Mouse (Mus musculus): ENCODE results near the gene Ptprd. TPM values are rescaled to one million over a fixed set of nuclear protein-coding genes. Genes with fewer than 3 reads are reported as not detected.

Gene Ptprd
- polyA plus RNA-seq, 1 experiment from 2014 or later: 145 TPM

DNA sequence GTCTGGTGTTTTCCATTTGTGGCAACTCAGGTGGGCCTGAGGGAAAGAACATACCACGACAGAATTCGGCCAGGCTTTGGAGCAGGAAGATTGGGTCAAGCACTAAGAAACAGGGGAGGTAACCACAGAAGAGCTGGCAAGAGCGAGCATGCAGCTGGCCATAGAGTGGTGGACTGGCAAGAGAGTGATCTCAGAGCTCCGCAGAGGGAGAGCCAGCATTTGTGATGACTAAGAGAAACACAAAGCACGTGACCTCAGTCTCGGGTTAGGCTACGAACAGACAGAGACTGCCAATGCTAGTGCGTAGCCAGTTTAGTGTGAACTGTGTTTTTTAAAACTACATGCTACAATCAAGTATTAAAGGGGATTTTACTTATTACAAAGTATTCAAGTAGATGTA lies 1042.9 kb downstream of the Ptprd start:
- Histone ChIP-seq H3K9me3 (ENCODE audit: control insufficient read depth, low read length) (no peaks in the 10 kb centered on the region), H3K27me3 (ENCODE audit: control insufficient read depth, insufficient read depth, low read length) (no peaks in the 10 kb centered on the region), H3K4me2 (ENCODE audit: low read depth, low read length) (no peak overlapping the region), H3K36me3 (ENCODE audit: control insufficient read depth, insufficient read depth, low read length) (no peaks in the 10 kb centered on the region), H3K27ac (ENCODE audit: low read depth, low read length) (no peak overlapping the region), H3K4me3 (ENCODE audit: low read depth, low read length) (no peak overlapping the region), H3K9ac (replicated peaks; ENCODE audit: low read depth, low read length) (no peak overlapping the region), H3K4me1 (ENCODE audit: control insufficient read depth, insufficient read depth, low read length) (no peaks in the 10 kb centered on the region)
- WGBS: 89% methylated on average over 8 of the region's 8 CpGs
- ATAC-seq (ENCODE audit: low read depth): no peak

DNA sequence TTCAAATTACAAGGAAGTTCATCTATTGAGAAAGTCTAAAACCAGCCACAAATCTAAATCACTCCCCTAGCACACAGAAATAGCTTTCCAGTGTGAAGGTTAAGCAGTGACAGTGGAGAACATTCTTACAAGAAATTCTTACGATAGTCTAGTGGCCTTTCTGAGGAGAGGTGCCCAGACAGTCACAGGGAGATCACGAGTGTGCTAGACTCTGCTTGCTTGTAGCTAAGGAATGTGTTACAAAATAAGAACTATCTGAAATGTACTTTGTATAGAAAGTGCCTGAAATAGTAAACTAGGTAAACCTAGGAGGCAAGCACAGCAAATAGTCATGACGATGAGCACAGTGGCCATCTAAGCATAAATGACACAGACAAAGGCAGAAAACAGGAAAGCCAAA lies 1054.2 kb downstream of the Ptprd start:
- Histone ChIP-seq H3K9ac (replicated peaks; ENCODE audit: low read depth, low read length) (no peak overlapping the region), H3K4me1 (ENCODE audit: control insufficient read depth, insufficient read depth, low read length) (no peaks in the 10 kb centered on the region), H3K36me3 (ENCODE audit: control insufficient read depth, insufficient read depth, low read length) (no peaks in the 10 kb centered on the region), H3K9me3 (ENCODE audit: control insufficient read depth, low read length) (no peaks in the 10 kb centered on the region), H3K27me3 (ENCODE audit: control insufficient read depth, insufficient read depth, low read length) (no peaks in the 10 kb centered on the region), H3K4me2 (ENCODE audit: low read depth, low read length) (no peak overlapping the region), H3K27ac (ENCODE audit: low read depth, low read length) (no peak overlapping the region), H3K4me3 (ENCODE audit: low read depth, low read length) (no peak overlapping the region)
- 91% methylated on average over 3 of the region's 3 CpGs for WGBS
- ATAC-seq (ENCODE audit: low read depth): no peak

DNA sequence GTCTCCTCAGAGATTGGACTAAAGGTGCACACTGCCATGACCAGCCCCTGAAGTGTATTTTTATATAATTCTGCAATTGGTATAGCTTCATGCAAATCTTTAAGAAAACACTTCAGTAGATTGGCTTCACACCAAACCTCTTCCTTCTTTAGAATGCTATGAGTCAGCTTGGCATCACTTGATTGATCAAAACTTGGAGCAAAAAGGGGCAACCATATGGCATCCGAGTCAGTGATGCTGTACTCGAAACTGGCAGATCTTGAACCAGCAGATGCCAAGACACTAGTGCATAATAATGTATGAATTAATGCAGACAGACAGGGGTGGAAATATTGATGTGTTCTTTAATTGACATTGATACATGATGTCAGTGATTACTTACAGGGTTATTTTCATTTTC lies 1056.2 kb downstream of the Ptprd start:
- no peak overlapping the region for H3K27ac ChIP-seq (ENCODE audit: low read depth, low read length)
- WGBS: 84% methylated on average over 2 of the region's 2 CpGs
- H3K4me3 ChIP-seq (ENCODE audit: low read depth, low read length): no peak overlapping the region
- H3K36me3 ChIP-seq (ENCODE audit: control insufficient read depth, insufficient read depth, low read length): no peaks in the 10 kb centered on the region
- no peak overlapping the region for H3K9ac ChIP-seq (replicated peaks; ENCODE audit: low read depth, low read length)
- H3K9me3 ChIP-seq (ENCODE audit: control insufficient read depth, low read length): no peaks in the 10 kb centered on the region
- H3K4me2 ChIP-seq (ENCODE audit: low read depth, low read length): no peak overlapping the region
- H3K27me3 ChIP-seq (ENCODE audit: control insufficient read depth, insufficient read depth, low read length): no peaks in the 10 kb centered on the region
- H3K4me1 ChIP-seq (ENCODE audit: control insufficient read depth, insufficient read depth, low read length): no peaks in the 10 kb centered on the region
- ATAC-seq (ENCODE audit: low read depth): no peak

DNA sequence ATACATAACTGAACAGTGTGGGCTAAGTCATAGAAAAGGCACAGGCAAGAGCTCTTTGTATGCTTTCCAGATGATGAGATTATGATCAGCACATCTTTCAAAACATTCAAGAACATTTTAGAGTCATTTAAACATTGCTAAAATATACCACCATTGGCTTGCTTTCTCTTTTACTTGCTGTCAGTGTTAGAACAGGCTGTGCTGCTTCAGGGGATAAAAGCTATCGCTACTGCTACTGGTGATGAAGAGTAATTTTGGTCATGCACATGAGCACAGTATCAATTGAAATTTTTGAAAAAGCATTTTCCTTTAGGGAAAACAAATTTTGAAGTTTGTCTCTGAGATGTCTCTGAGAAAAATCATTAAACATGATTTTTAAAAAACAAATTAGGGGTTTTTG lies 1056.7 kb downstream of the Ptprd start:
- Histone ChIP-seq H3K9ac (replicated peaks; ENCODE audit: low read depth, low read length) (no peak overlapping the region), H3K4me2 (ENCODE audit: low read depth, low read length) (no peak overlapping the region), H3K27ac (ENCODE audit: low read depth, low read length) (no peak overlapping the region), H3K9me3 (ENCODE audit: control insufficient read depth, low read length) (no peaks in the 10 kb centered on the region), H3K27me3 (ENCODE audit: control insufficient read depth, insufficient read depth, low read length) (no peaks in the 10 kb centered on the region), H3K36me3 (ENCODE audit: control insufficient read depth, insufficient read depth, low read length) (no peaks in the 10 kb centered on the region), H3K4me1 (ENCODE audit: control insufficient read depth, insufficient read depth, low read length) (no peaks in the 10 kb centered on the region), H3K4me3 (ENCODE audit: low read depth, low read length) (no peak overlapping the region)
- WGBS: 89% methylated on average over 1 of the region's 1 CpGs
- ATAC-seq (ENCODE audit: low read depth): no peak

DNA sequence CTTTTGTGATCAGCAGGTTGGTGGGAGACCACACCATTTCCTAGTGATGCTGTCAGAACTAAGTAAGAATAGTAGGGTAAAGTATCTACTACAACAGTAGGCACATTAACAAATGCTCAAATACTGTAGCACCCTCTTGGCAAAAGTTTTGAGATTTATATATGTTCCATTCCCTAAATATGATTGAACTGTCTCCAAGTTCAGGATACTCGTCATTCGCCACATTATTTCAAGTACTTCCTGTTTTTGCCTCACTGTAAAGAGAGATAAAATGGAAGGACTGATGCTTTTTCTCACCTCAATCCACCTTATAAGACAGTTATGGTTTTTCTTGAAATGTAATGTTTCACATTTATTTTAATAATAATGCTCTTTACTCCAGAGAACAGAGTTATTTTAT lies 1086.9 kb downstream of the Ptprd start:
- Histone ChIP-seq H3K36me3 (ENCODE audit: control insufficient read depth, insufficient read depth, low read length) (no peaks in the 10 kb centered on the region), H3K4me2 (ENCODE audit: low read depth, low read length) (no peak overlapping the region), H3K27ac (ENCODE audit: low read depth, low read length) (no peak overlapping the region), H3K9me3 (ENCODE audit: control insufficient read depth, low read length) (no peaks in the 10 kb centered on the region), H3K9ac (replicated peaks; ENCODE audit: low read depth, low read length) (no peak overlapping the region), H3K27me3 (ENCODE audit: control insufficient read depth, insufficient read depth, low read length) (no peaks in the 10 kb centered on the region), H3K4me1 (ENCODE audit: control insufficient read depth, insufficient read depth, low read length) (no peaks in the 10 kb centered on the region), H3K4me3 (ENCODE audit: low read depth, low read length) (no peak overlapping the region)
- ATAC-seq (ENCODE audit: low read depth): no peak
- WGBS: 95% methylated on average over 2 of the region's 2 CpGs

DNA sequence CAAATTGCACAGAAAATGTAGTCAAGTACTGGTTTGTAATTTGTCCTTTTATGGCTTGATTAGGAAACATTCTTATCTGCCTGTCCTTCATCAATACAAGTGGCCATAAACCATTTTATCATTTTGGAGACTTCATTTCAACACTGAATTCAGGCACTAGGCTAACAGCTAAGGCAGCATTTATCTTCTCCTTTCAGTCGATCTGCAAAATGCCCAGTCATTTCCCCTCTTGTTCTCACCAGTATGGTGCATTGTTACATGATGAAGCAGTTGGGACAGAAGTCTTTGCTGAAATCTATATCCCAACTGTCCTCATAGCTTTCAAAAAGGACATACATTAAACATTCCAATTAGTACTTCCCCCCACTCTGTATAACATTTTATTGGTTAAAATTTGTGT lies 1100.9 kb downstream of the Ptprd start:
- WGBS: 67% methylated on average over 1 of the region's 1 CpGs

DNA sequence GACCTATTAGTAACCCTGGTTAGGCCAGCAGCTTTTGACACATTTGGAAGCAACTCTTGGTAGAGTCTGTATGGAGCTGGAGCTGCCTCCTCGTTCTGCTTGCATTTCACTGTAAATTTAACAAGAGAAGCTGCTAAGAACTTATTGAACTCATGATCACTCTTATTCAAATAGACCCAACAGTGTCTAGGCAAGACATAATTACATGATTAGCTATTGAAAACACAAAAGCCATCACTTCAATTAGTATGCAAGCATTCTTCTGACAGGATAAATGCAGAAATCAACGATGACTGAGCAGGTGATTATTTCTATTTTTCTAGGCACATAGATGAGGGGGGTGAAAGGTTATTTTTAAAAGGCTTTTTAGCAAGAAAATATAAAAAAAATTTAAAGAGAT lies 1104.5 kb downstream of the Ptprd start:
- no peak for ATAC-seq (ENCODE audit: low read depth)
- Histone ChIP-seq H3K36me3 (ENCODE audit: control insufficient read depth, insufficient read depth, low read length) (no peaks in the 10 kb centered on the region), H3K27ac (ENCODE audit: low read depth, low read length) (no peak overlapping the region), H3K4me2 (ENCODE audit: low read depth, low read length) (no peak overlapping the region), H3K27me3 (ENCODE audit: control insufficient read depth, insufficient read depth, low read length) (no peaks in the 10 kb centered on the region), H3K9ac (replicated peaks; ENCODE audit: low read depth, low read length) (no peak overlapping the region), H3K4me3 (ENCODE audit: low read depth, low read length) (no peak overlapping the region), H3K9me3 (ENCODE audit: control insufficient read depth, low read length) (no peaks in the 10 kb centered on the region), H3K4me1 (ENCODE audit: control insufficient read depth, insufficient read depth, low read length) (no peaks in the 10 kb centered on the region)
- 84% methylated on average over 2 of the region's 2 CpGs for WGBS

More for the DNA sequence above, 1100.9 kb downstream of the Ptprd start:
- no peak overlapping the region for H3K27ac ChIP-seq (ENCODE audit: low read depth, low read length)
- no peak overlapping the region for H3K4me3 ChIP-seq (ENCODE audit: low read depth, low read length)
- H3K9ac ChIP-seq (replicated peaks; ENCODE audit: low read depth, low read length): no peak overlapping the region
- no peak overlapping the region for H3K4me2 ChIP-seq (ENCODE audit: low read depth, low read length)
- H3K27me3 ChIP-seq (ENCODE audit: control insufficient read depth, insufficient read depth, low read length): no peaks in the 10 kb centered on the region
- H3K9me3 ChIP-seq (ENCODE audit: control insufficient read depth, low read length): no peaks in the 10 kb centered on the region
- ATAC-seq (ENCODE audit: low read depth): no peak
- no peaks in the 10 kb centered on the region for H3K36me3 ChIP-seq (ENCODE audit: control insufficient read depth, insufficient read depth, low read length)
- no peaks in the 10 kb centered on the region for H3K4me1 ChIP-seq (ENCODE audit: control insufficient read depth, insufficient read depth, low read length)

DNA sequence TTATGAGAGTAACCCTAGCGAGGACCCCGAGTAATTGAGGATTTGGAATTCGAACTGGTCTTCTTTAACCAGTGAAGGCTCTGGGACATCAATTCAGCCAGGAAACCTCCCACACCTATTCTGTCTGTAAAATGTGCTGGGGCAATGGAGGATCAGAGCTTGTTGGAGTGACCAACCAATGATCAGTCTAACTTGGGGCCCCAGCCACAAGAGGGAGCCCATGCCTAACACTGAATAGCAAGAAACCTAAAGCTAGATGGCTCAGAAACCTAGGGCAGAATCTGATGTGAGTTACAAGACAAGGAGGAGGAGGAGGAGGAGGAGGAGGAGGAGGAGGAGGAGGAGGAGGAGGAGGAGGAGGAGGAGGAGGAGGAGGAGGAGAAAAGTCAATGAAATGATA lies 1128.6 kb downstream of the Ptprd start:
- Histone ChIP-seq H3K4me2 (ENCODE audit: low read depth, low read length) (no peak overlapping the region), H3K9me3 (ENCODE audit: control insufficient read depth, low read length) (no peaks in the 10 kb centered on the region), H3K27ac (ENCODE audit: low read depth, low read length) (no peak overlapping the region), H3K27me3 (ENCODE audit: control insufficient read depth, insufficient read depth, low read length) (no peaks in the 10 kb centered on the region), H3K4me3 (ENCODE audit: low read depth, low read length) (no peak overlapping the region), H3K9ac (replicated peaks; ENCODE audit: low read depth, low read length) (no peak overlapping the region), H3K36me3 (ENCODE audit: control insufficient read depth, insufficient read depth, low read length) (no peaks in the 10 kb centered on the region), H3K4me1 (ENCODE audit: control insufficient read depth, insufficient read depth, low read length) (no peaks in the 10 kb centered on the region)
- no peak for ATAC-seq (ENCODE audit: low read depth)
- WGBS: 66% methylated on average over 3 of the region's 3 CpGs

DNA sequence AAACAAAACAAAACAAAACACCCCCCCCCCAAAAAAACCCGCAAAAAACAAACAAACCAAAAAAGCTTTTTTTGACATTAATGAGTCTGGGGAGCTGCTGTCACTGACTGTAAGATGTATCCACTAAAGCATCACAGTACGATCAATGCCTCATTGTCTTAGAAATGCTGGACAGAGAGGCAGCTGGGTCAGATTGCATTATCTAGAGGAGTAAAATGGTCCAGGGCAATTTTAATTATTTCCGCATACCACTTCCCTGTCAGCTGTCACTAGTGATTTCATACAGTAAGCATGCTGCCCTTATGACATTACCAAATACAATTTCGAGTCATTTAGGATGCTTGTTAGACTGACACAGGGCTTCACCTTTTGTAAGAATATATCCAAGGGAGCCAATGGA lies 1134.2 kb downstream of the Ptprd start:
- Histone ChIP-seq H3K4me3 (ENCODE audit: low read depth, low read length) (no peak overlapping the region), H3K27me3 (ENCODE audit: control insufficient read depth, insufficient read depth, low read length) (no peaks in the 10 kb centered on the region)
- 74% methylated on average over 4 of the region's 4 CpGs for WGBS

More for the DNA sequence above, 1134.2 kb downstream of the Ptprd start:
- no peaks in the 10 kb centered on the region for H3K36me3 ChIP-seq (ENCODE audit: control insufficient read depth, insufficient read depth, low read length)
- H3K4me1 ChIP-seq (ENCODE audit: control insufficient read depth, insufficient read depth, low read length): no peaks in the 10 kb centered on the region
- H3K9me3 ChIP-seq (ENCODE audit: control insufficient read depth, low read length): no peaks in the 10 kb centered on the region
- no peak overlapping the region for H3K27ac ChIP-seq (ENCODE audit: low read depth, low read length)
- ATAC-seq (ENCODE audit: low read depth): no peak
- H3K9ac ChIP-seq (replicated peaks; ENCODE audit: low read depth, low read length): no peak overlapping the region
- no peak overlapping the region for H3K4me2 ChIP-seq (ENCODE audit: low read depth, low read length)

Measured in neural tube, embryonic 14.5 days (tissue).